Mouse (Mus musculus) CD8-positive naive resting alpha-beta T cell, adult 57 days (primary cell): ENCODE measurements around the gene Mia2. TPM values are rescaled to one million over a fixed set of nuclear protein-coding genes. Genes with fewer than 3 reads are reported as not detected.

ENCODE experiments used
- total RNA-seq: library from RNA; stranded (reverse); gene quantifications from one replicate; pipeline ENCODE4 v1.2.4, GENCODE M21; 2023

The Mia2 gene
- total RNA-seq = 121 TPM

GRCm38 (mm10) chr12:59095104-59096025 is at the start of gene Mia2:
TSS of gene Mia2 (plus strand) at chr12:59095799.

GRCm38 (mm10) chr12:59060993-59061595 is 34.5 kb upstream of the Mia2 start, which contains the start of gene Trappc6b:
TSS of gene Trappc6b (minus strand) at chr12:59061472.

GRCm38 (mm10) chr12:59066448-59067077 is 29.0 kb upstream of the Mia2 start, which contains the start of gene Pnn:
TSS of gene Pnn (plus strand) at chr12:59066884.

GRCm38 (mm10) chr12:59219325-59220225 is 124.0 kb downstream of the Mia2 start, which contains the start of gene Fbxo33:
TSS of gene Fbxo33 (minus strand) at chr12:59219725.

Other genes starting within 250 kb of the Mia2 start
- gene Sec23a, start 83.8 kb upstream of the Mia2 start, total RNA-seq = 18.2 TPM
- 13.8 TPM for gene Gemin2, start 82.4 kb upstream of the Mia2 start, total RNA-seq
- gene Trappc6b, start 34.3 kb upstream of the Mia2 start, total RNA-seq = 75.4 TPM
- 68.4 TPM for gene Pnn, start 28.9 kb upstream of the Mia2 start, total RNA-seq
- gene Fbxo33, start 123.9 kb downstream of the Mia2 start, total RNA-seq = 53.1 TPM